Mouse (Mus musculus): ENCODE results near the gene Dusp27.

DNA sequence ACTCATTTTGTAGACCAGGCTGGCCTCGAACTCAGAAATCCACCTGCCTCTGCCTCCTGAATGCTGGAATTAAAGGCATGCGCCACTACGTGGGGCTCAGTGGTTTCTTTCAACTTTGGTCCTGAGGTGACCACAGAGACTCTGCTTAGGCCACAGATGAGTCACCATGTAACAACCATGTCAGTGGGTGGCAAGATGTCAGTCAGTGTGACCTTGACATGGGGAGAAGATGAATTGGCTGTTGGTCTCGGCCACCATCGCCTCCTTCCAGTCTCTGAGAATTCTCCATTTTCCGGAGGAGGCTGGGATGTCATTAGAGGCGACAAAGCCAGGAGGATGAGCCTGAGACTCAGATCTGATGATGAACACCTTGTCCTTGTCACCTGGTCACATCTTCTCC lies 42.0 kb upstream of the Dusp27 start:
- TF ChIP-seq GATA1 (IDR thresholded peaks at IDR 0.05; ENCODE audit: low read length) (no peak), TAL1 (IDR thresholded peaks at IDR 0.05; ENCODE audit: low read length) (no peak)
